Mouse (Mus musculus) yolk sac, embryonic 10.5 days (tissue): ENCODE results near the gene Tnfaip8l1.

ENCODE experiments used
- DNase-seq: peaks from one replicate; pipeline ENCODE4 v3.0.0-alpha.2; 2017; ENCODE audit warnings: low spot score

The Tnfaip8l1 gene

GRCm38 (mm10) chr17:56175416-56175815 is 13.1 kb downstream of the Tnfaip8l1 start:
- no peak for DNase-seq

DNA sequence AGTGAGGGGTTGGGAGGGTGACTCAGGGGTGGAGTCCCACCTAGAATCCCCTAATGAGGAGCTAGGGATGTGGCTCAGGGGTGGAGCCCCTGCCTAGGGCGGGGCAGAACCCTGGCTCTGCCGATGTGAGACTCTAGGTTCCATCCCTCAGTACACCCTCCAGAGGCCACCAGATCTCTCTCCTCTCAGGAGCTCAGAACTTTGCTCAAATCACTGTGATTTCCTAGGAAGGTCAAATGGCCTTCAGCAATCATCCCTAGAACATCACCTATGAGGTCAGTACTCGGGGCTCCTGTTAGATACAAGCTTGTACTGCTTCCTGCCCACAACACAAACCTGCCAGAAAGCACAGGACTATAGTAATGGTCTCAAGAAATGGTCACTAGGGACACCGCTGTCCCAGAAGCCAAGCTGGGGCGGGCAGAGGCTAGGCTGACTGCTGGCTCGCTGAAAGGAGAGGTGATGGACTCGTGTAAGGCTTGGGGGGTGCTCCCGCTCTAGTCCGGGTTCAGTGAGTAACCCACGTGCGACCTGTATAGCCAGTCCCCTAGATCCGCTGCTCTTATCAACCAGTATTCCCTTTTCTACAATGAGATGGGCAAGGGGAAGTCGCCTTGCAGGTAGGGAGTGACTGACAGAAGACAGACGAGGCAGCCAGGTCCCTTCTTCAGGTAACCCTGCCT is 20.8 kb downstream of the Tnfaip8l1 start:
- peak; percentile 47 for DNase-seq

- peak; percentile 93 for DNase-seq
Observed at GRCm38 (mm10) chr17:56183658-56184103, 21.4 kb downstream of the Tnfaip8l1 start, which contains the start of gene Mydgf. Gene Mydgf, minus strand, starts transcription at chr17:56183920.

DNA sequence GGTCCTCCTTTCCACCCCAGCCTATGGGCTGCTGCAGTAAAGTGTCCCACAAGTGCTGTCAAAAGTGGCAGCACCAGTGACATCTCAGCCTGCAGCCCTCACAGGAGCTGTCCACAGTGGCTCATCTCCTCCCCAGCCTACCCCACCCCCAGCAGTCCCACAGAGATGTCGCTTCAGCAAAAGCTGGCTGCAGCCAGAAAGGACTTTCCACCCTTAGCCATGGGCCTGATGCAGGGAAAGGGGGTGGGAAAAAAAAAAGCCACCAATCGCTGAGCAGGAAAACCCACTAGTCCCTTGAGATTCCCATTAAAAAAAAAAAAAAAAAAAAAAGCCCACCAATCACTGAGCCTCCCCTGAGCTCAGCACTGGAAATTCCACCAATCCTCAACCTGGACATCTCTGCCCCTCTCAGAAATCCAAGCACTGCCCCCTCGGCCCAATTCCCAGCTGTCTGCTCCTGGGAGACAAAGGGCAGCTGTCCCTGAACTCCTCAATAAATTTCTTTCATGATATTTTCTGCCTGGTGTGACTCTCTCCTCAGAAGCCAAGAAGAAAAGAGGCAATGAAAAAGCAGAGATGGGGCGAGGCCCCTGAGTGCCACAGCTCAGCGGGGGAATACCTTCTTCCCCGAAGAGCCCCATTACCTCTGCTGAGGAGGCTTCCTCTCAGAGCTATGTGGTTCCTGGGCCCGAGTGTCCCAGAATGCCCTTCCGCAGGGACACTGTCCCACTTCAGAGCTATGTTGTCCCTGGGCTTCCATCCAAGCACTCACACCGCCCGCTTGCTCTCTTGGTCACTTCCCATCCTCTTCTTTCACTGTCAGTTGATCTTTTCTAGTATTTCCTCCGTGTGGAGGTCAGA is 23.2 kb downstream of the Tnfaip8l1 start:
- DNase-seq = peak; percentile 58

DNA sequence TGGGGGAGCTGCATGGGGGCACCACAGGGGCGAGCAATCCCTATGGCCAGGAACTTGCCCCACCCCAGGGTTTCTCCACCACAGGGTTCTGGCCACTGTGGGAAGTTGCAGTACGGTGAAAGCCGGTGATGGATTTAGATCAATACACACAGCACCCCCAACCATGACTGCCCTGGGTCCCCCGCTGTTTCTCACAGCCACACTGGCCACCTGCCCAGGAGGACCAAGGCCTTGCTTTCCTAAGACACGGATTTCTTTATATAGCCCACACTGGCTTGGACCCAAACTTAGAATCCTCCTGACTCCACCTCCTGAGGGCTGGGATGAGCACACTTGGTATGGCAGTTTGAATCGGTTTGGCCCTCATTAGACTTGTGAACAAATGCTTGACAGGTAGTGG is 29.0 kb downstream of the Tnfaip8l1 start:
- no peak for DNase-seq

DNA sequence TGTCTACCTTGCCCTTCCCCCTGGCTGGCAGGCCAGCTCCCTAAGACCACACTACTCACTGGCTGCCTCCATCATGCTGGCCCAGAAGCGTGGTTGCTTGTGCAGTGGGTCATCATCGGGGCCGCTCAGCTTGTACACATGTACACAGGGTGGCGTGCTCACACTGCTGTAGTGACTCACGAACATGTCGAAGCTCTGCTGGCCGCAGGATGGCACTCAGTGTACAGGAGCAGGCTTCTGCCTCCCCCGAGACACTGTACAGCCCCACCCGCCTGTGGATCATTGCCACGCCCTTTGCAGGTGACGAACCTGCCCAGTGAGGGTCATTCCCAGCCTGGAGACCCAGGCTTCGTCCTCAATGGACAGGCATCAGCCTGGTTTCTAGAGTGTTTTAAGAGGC is 32.1 kb downstream of the Tnfaip8l1 start:
- DNase-seq = no peak

GRCm38 (mm10) chr17:56194765-56195164 is 32.5 kb downstream of the Tnfaip8l1 start:
- DNase-seq = no peak

DNA sequence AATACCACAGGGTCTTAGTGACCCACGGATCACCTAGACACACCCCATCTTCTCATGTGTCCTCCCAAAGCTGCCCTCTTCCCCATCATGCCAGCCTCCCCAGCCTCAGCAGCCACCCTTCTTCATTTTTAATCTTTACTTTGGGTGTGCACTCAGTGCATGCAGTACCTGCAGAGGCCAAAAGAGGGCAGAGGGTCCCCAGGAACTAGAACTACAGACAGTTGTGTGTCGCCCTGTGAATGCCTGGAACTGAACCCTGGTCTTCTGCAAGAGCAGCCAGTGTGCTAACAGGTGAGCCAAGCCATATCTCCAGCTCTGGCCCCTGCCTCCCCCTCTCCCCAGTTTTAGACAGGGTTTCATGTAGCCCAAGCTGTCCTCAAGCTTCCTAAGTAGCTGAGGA is 34.6 kb downstream of the Tnfaip8l1 start:
- DNase-seq = no peak

GRCm38 (mm10) chr17:56200586-56200985 is 38.3 kb downstream of the Tnfaip8l1 start:
- DNase-seq = no peak

GRCm38 (mm10) chr17:56201642-56202041 is 39.4 kb downstream of the Tnfaip8l1 start:
- DNase-seq = no peak

GRCm38 (mm10) chr17:56202476-56202875 is 40.2 kb downstream of the Tnfaip8l1 start:
- no peak for DNase-seq

DNA sequence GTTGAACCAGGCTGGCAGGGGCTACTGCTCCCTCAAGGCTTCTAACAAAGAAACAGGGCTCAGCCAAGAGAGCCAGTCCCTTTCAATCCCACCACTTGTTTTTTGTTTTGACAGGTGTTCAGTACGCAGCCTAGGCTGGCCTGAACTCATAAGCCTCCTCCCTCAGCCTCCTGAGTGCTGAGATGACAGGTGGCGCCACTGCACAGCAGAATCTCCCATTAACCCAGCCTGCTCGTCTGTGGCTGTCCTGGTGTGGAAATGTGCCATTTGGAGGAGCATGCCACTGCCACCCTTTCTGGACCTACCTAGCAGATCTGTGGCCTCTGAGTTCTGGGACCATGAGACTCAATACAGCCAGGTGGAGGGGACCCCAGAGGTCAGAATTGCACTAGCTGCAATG is 41.5 kb downstream of the Tnfaip8l1 start:
- DNase-seq = no peak

DNA sequence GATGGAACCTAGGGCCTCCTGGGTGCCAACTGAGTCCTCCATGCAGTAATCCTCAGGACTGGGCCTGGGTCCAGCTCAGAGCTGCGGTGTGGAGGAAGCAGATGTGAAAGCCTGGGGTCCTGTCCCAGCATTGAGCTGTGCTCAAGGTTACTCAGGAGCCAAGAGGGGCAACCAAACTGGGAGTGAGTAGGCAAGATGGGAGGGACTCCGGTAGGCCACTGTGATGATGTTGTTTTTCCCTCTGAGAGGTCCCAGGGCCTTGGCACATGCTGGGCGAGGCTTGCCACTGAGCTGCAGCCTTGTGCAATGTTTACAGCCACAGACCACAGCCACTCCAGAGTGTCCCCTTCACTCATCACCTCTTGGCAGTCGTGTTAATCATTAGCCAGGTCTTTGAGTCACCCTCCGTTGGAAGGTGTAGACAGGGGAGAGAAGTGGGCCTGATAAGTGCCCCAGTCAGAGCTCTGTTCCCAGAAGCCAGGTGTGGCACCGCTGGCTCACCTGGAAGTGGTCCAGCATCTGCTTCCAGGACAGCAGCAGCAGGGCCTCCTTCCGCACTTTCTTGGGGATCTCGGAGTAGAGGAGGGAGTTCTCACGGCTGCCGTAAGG is 44.1 kb downstream of the Tnfaip8l1 start:
- peak; percentile 76 for DNase-seq

GRCm38 (mm10) chr17:56206986-56207674 is 44.9 kb downstream of the Tnfaip8l1 start:
- no peak for DNase-seq

GRCm38 (mm10) chr17:56207963-56208530 is 45.8 kb downstream of the Tnfaip8l1 start:
- no peak for DNase-seq

GRCm38 (mm10) chr17:56208821-56209220 is 46.5 kb downstream of the Tnfaip8l1 start:
- DNase-seq = no peak

GRCm38 (mm10) chr17:56211090-56211489 is 48.8 kb downstream of the Tnfaip8l1 start:
- no peak for DNase-seq

GRCm38 (mm10) chr17:56212676-56213075 is 50.4 kb downstream of the Tnfaip8l1 start:
- DNase-seq = no peak

DNA sequence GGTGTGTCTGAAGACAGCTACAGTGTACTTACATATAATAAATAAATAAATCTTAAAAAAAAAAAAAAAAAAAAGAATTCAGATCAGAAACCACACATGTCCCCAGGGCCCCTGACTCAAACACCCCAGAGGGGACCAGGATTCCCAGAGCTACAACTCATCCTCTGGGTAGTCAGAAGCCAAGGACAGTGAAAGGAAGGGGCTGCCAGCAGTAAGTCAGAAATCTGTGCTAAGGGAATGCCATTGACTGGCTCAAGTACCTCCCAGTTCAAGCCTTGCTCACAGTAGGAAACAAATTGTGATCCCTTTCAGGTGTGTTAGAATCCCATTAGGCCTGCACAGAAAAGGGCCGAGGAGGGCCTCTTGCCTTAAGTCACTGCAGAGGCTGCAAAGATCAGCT is 52.0 kb downstream of the Tnfaip8l1 start:
- DNase-seq = no peak

DNA sequence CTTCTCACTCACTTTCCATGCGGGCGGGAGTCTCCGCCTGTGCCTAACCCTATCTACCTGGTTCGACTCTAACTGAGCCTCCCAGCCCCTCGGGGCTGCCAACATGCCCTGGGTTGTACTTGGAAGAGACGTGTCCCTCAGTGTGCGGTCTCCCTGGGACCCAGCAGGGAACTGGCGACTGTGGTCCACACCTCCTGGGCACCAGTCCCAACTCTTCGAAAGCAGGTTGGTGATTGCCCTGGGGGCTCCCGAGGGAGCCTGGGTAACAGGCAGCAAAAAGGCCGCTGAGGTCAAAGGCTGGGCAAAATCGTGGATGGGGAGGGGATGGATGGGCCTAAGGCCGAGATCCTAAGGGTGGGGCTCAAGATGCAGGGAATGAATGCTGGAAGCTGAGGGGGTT is 55.4 kb downstream of the Tnfaip8l1 start:
- DNase-seq = no peak

GRCm38 (mm10) chr17:56218377-56219191 is 56.3 kb downstream of the Tnfaip8l1 start, which contains the start of gene Dpp9:
Gene Dpp9, minus strand, starts transcription at chr17:56218905.
- DNase-seq = peak; percentile 95
